Mouse (Mus musculus): Measurements from ENCODE around the gene Ddx46.

Ddx46 gene

DNA sequence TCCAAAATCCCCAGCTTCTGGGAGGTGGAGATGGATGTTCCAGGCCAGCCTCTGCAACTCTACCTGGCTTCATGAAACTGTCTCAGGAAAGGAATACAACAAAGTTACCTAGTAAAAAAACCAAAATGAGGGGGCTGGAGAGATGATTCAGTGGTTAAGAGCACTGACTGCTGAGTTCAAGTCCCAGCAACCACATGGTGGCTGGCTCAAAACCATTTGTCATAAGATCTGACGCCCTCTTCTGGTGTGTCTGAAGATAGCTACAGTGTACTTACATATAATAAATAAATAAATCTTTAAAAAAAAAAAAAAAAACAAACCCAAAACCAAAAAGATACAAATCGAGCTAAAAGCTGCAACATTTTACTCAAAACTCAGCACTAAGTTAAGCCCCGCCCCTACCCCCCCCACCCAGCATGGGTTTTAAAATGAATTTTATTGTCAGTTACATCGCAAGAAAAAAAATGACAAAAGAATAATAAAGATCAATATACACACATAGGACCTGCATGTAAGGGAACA lies 91.8 kb downstream of the Ddx46 start:
- peak; percentile 25 for DNase-seq (ENCODE audit: low spot score)

DNA sequence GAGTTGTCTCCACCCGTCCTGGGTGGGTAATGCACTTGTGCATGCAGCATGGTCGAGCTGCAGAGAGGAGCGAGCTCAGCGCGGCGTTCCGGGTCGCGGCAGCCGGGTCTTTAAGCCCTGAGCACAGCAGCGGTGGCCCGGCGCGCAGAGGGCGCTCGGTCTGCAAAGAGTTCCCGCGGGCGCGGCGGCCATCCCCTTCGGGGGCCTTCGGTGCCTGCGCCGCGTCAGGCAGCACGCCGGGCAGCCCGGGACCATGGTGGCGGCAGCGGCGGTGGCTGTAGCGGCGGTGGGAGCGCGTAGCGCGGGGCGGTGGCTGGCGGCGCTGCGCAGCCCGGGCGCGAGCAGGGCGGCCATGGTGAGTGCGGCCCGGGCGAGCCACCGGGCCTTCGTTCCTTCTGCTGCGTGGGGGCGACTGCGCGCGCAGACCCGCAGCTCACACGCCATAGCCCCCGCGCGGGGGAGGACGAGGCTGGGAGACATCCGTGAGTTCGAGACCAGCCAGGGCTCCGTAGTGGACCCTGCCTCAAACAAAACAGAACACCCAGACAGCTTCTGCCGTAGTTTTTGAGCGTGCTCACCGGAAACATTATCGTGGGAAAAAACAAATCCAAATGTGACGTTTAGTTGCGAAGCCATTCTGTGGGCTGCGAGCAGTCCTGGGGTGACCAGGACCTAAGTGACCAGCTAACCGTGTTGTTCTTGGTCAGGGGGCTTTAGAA lies 92.5 kb downstream of the Ddx46 start, which contains the start of gene Pcbd2:
TSS of gene Pcbd2 (plus strand) at position 249 of the 719 bp plus-strand sequence.
- peak; percentile 85 for DNase-seq (ENCODE audit: low spot score)

DNA sequence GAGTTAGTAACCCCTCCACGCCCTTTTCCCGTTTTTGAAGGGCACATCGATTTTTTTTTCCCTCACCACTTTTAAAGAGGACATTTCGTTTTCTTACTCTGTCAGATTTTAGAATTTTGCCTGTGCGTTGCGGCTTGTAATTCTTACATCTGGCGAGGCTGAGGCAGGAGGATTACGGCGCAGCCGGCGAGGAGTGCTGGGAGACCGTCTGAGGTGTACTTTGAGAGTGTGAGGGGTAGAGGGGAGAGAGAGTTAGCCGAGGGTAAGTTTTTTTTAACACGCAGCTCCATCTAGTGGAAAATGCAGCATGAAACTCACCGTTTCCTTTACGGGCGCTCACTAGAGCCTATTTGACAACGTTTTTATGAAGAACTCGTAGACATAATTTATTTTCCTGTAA lies 93.0 kb downstream of the Ddx46 start:
- peak; percentile 85 for DNase-seq (ENCODE audit: low spot score)

DNA sequence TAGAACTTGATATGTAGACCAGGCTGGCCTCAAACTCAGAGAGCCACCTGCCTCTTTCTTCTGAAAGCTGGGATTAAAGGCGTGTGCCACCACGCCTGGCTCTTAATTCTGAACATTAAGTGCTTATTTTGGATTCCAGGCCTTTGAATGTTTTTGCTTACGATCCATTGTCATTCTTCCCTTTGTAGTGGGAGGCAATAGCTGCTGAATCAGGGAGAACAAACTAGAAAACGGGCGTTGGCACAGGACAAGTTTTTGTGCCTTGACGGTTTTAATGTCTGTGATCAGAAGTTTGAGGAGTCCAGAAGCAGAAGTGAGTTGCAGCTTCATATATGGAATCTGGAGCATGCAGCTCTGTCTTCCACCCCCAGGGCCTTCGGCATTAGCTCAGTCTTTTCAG lies 95.9 kb downstream of the Ddx46 start:
- DNase-seq (ENCODE audit: low spot score), result no peak
